Mouse (Mus musculus) hindbrain, embryonic 11.5 days (tissue): ENCODE data around the gene Clic6. TPM values are rescaled to one million over a fixed set of nuclear protein-coding genes. Genes with fewer than 3 reads are reported as not detected.

ENCODE experiments used
- ATAC-seq: fragments of 200-750 bp; cut with Nextera tagmentation; 2 replicates; pipeline ENCODE4 v1.8.0; 2017; ENCODE audit warnings: mild to moderate bottlenecking, moderate TSS enrichment, moderate library complexity; ENCODE audit not compliant: low FRiP score
- DNase-seq: peaks from one replicate; pipeline ENCODE4 v3.0.0-alpha.2; 2015; ENCODE audit warnings: low spot score
- H3K27ac ChIP-seq: fragments of 300-500 bp; sonication (generic); 2 replicates; pipeline ENCODE4 v1.5.1; 2014; ENCODE audit warnings: mild to moderate bottlenecking, low read depth, low read length
- H3K27me3 ChIP-seq: fragments of 300-500 bp; sonication (generic); 2 replicates; pipeline ENCODE4 v1.6.1; 2014; ENCODE audit warnings: mild to moderate bottlenecking, low read length, moderate library complexity, mixed read lengths; ENCODE audit not compliant: control insufficient read depth, insufficient read depth
- H3K36me3 ChIP-seq: fragments of 300-500 bp; sonication (generic); 2 replicates; pipeline ENCODE4 v1.6.1; 2014; ENCODE audit warnings: mild to moderate bottlenecking, low read length, moderate library complexity, mixed read lengths; ENCODE audit not compliant: control insufficient read depth, insufficient read depth
- H3K4me1 ChIP-seq: fragments of 300-500 bp; sonication (generic); replicated peaks from 2 replicates; pipeline ENCODE4 v1.6.1; 2014; ENCODE audit warnings: low read length, mixed read lengths; ENCODE audit not compliant: control insufficient read depth, insufficient read depth
- H3K4me2 ChIP-seq: fragments of 300-500 bp; sonication (generic); replicated peaks from 2 replicates; pipeline ENCODE4 v1.6.1; 2014; ENCODE audit warnings: mild to moderate bottlenecking, low read depth, low read length
- H3K4me3 ChIP-seq: fragments of 300-500 bp; sonication (generic); 2 replicates; pipeline ENCODE4 v1.5.1; 2014; ENCODE audit warnings: low read depth, low read length
- H3K9ac ChIP-seq: fragments of 300-500 bp; sonication (generic); 2 replicates; pipeline ENCODE4 v1.6.1; 2014; ENCODE audit warnings: low read depth, low read length
- H3K9me3 ChIP-seq: fragments of 300-500 bp; sonication (generic); 2 replicates; pipeline ENCODE4 v1.6.1; 2016; ENCODE audit warnings: low read length; ENCODE audit not compliant: control insufficient read depth
- WGBS: fragments of 180-500 bp; shearing (Covaris S2); extraction: QIAGEN DNeasy Blood & Tissue Kit; methylation state at CpG from one replicate; pipeline ENCODE4 v1.1.7; 2014; 5-methylcytosine and 5-hydroxymethylcytosine counted together
- polyA plus RNA-seq: library from polyadenylated mRNA; unstranded; fragments of >200 nt; fragmentation: Nextera tagmentation; extraction: Ambion mirVana; gene quantifications from 2 replicates; pipeline ENCODE4 v1.2.1, GENCODE M21; 2014

The Clic6 gene
- polyA plus RNA-seq, 1 experiment from 2014 or later = 3.4 TPM

DNA sequence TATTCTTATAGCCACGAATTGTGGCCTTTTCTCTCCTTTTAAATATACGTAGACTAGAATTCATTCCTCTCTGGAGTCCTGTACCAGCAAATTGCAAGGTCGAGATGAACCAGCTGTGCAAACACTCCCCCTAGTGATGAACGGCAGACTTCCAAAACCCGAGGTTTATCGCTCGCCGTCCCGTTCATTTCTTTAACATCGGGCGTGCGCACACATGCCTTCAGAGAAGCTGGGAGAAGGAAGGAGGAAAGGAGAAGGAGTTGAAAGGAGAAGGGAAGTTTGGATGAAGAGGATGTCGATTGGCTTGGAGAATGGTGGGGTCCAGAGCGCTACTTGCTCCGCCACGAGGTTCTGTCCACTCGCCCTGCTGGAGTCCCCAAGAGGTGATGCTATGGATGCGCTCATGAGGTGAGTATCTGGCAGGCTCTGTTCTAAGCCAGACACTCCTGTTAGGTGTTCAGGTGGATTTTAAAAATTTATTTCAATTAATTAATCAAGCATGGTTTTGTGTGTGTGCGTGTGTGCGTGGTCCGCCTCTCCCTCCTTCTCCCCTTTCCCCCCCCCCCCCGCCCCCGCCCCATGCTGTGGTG lies 6.9 kb upstream of the Clic6 start:
- Histone ChIP-seq H3K9ac (no peak overlapping the region), H3K27ac (no peak overlapping the region), H3K4me3 (peak overlapping the region; percentile 16; the same call in 1 of the 2 replicates), H3K4me1 (no peaks in the 10 kb centered on the region), H3K9me3 (no peaks in the 10 kb centered on the region), H3K27me3 (peaks cover 4% of the 10 kb centered on the region), H3K36me3 (no peaks in the 10 kb centered on the region), H3K4me2 (peak overlapping the region; percentile 44)
- ATAC-seq (no peak), DNase-seq (peak; percentile 78)
- 12% methylated on average over 21 of the region's 23 CpGs for WGBS

DNA sequence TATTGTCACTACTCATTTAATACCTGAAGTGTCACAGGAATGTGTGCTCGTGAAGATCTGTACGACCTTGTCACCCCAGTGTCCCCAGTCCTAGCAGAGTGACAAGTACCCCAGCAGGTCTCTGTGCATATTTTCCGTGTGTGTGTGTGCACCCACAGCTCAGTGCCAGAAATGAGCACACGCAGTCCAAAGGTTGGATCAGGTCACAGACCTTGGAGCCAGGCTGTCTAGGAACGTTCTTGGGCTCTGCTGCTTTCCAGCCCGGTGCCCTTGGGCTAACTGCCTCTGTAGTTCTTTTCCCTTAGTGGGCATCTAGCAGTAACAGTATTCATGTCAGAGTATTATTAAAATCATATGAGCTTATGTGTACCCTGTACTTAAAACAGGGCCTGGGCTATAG lies 1.6 kb downstream of the Clic6 start:
- Histone ChIP-seq H3K36me3 (no peaks in the 10 kb centered on the region), H3K4me2 (no peak overlapping the region), H3K9me3 (no peaks in the 10 kb centered on the region), H3K27me3 (no peaks in the 10 kb centered on the region), H3K4me3 (no peak overlapping the region), H3K27ac (no peak overlapping the region), H3K4me1 (no peaks in the 10 kb centered on the region), H3K9ac (no peak overlapping the region)
- ATAC-seq (no peak), DNase-seq (no peak)
- 90% methylated on average over 6 of the region's 6 CpGs for WGBS

DNA sequence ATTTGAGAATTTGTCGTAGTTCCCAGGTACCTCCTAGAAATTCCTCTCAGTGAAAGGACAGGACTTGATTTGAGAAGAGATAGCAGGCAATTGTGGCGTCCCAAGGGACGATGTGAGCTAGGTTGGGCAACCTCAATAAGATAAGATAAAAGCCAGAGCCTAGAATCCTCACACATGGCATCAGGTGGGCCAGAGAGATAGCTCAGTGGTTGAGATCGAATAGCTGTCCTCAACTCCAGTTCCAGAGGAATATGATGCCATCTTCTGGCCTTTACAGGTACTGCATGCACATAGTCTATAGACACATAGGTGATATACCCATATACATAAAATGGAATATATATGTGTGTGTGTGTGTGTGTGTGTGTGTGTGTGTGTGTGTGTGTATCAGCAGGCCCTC lies 2.0 kb downstream of the Clic6 start:
- no peak overlapping the region for H3K27ac ChIP-seq
- no peak overlapping the region for H3K9ac ChIP-seq
- ATAC-seq = no peak
- peak; percentile 51 for DNase-seq
- H3K9me3 ChIP-seq = no peaks in the 10 kb centered on the region
- WGBS = 59% methylated on average over 4 of the region's 4 CpGs
- no peak overlapping the region for H3K4me2 ChIP-seq
- no peak overlapping the region for H3K4me3 ChIP-seq
- no peaks in the 10 kb centered on the region for H3K27me3 ChIP-seq
- H3K36me3 ChIP-seq = no peaks in the 10 kb centered on the region
- no peaks in the 10 kb centered on the region for H3K4me1 ChIP-seq

DNA sequence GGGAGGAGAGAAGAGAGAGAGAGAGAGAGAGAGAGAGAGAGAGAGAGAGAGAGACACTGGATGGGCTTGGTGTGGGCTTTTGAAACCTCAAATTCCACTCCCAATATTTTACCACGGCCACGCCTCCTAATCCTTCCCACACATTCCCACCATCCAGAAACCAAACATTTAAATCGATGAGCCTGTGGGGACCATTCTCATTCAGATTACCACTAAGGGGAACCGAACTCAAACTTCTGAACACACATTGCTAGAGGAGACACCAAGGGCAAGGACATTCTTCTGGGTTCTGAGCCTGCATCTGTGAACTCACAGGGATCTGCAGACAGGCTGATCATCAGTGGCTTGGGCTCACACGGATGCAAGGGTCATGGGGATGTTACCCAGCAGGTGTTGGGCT lies 2.9 kb downstream of the Clic6 start:
- Histone ChIP-seq H3K4me3 (no peak overlapping the region), H3K4me1 (no peaks in the 10 kb centered on the region), H3K9ac (no peak overlapping the region), H3K9me3 (no peaks in the 10 kb centered on the region), H3K27me3 (no peaks in the 10 kb centered on the region), H3K4me2 (no peak overlapping the region), H3K27ac (no peak overlapping the region), H3K36me3 (no peaks in the 10 kb centered on the region)
- WGBS = 88% methylated on average over 5 of the region's 5 CpGs
- no peak for DNase-seq
- no peak for ATAC-seq

DNA sequence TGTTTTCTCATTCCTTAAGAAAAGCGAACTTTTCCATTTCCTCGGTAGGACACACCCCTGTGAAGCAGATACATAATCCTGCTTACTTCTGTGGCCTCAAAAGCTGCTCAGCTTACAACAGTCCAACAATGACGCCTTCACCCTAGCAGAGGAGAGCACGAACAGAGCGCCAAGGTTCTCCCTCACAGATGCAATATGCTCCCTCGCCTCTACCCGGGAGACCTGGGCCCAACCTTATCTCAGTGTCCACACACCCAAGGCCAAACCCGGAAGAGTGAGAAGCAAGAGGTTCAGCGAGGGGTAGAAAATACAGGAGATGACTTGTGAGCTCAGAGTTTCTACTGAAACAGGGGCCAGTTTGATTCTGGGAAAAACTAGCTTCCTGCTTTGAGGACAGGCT lies 3.8 kb downstream of the Clic6 start:
- no peaks in the 10 kb centered on the region for H3K9me3 ChIP-seq
- WGBS = 78% methylated on average over 9 of the region's 9 CpGs
- H3K27ac ChIP-seq = no peak overlapping the region
- H3K27me3 ChIP-seq = no peaks in the 10 kb centered on the region
- no peak overlapping the region for H3K4me3 ChIP-seq
- no peaks in the 10 kb centered on the region for H3K36me3 ChIP-seq
- ATAC-seq = no peak
- DNase-seq = no peak
- H3K4me1 ChIP-seq = no peaks in the 10 kb centered on the region
- H3K4me2 ChIP-seq = no peak overlapping the region
- no peak overlapping the region for H3K9ac ChIP-seq

DNA sequence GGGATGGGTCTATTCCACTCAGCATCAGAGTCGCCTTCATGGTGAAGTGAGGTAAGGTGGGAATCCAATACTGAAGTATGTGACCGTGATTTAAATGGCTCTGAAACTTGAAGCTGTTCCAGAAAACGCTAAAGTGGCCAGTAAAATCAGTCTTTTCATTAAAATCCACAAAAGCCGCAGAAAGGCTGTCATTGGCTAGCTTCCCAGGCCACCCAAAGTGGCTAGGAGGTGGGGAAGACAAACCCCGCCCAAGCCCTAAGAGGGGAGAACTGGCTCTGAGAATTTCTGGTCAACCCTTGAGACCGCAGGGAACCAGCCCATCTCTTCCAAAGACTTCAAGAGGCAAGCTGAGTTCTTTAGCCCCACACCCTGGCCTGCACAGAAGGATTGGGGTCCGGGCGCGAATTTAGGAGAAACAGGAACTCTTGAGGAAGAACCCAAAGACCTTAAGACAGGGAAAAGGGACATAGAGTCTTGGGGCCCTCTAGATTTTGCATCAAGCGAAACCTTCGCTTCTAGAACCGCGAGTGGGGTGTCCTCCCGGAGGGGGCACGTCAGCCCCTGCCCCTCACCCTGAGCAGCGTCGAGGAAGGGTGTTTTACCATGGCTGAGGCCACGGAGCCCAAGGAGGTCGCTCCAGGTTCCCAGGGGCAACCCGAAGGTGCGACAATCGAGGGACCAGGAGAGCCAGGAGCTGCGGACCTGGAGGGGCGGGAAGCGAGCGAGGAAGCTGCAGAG lies 12.5 kb downstream of the Clic6 start:
- Histone ChIP-seq H3K27me3 (peaks cover 32% of the 10 kb centered on the region), H3K4me3 (peak overlapping the region; percentile 51), H3K4me1 (0 out of 2 replicates have a peak, but pooled peaks cover 3% of the 10 kb centered on the region), H3K9ac (peak overlapping the region; percentile 50; the same call in 1 of the 2 replicates), H3K36me3 (no peaks in the 10 kb centered on the region), H3K27ac (no peak overlapping the region), H3K9me3 (no peaks in the 10 kb centered on the region), H3K4me2 (peak overlapping the region; percentile 91)
- 11% methylated on average over 26 of the region's 26 CpGs for WGBS
- 0 out of 2 replicates have a peak, but pooled peaks have one; percentile 4 for ATAC-seq
- peak; percentile 36 for DNase-seq

DNA sequence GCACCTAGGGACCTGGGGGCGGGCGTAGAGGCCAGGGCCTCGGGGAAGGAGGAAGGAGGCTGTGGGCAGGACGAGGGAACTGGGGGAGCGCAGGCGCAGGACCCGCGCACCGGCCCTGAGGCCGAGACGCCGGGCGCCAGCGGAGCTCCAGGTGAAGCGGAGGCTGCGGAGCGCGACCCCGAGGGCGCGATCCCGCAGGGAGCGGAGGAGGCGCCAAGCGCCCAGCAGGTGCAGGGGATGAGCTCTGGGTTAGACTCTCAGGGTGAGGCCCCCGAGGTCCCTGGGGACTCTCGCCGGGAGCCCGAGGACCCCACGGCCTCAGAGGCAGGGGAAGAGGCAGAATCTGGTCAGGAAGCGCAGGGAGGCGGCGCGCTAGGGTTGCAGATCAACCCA lies 13.0 kb downstream of the Clic6 start:
- Histone ChIP-seq H3K27ac (no peak overlapping the region), H3K36me3 (no peaks in the 10 kb centered on the region), H3K9ac (peak overlapping the region; percentile 50), H3K4me3 (peak overlapping the region; percentile 51), H3K9me3 (no peaks in the 10 kb centered on the region), H3K4me2 (peak overlapping the region; percentile 91), H3K27me3 (peaks cover 32% of the 10 kb centered on the region), H3K4me1 (0 out of 2 replicates have a peak, but pooled peaks cover 3% of the 10 kb centered on the region)
- ATAC-seq (peak; percentile 33; the same call in 1 of the 2 replicates), DNase-seq (peak; percentile 59)
- under 1% methylated on average over 30 of the region's 34 CpGs for WGBS

DNA sequence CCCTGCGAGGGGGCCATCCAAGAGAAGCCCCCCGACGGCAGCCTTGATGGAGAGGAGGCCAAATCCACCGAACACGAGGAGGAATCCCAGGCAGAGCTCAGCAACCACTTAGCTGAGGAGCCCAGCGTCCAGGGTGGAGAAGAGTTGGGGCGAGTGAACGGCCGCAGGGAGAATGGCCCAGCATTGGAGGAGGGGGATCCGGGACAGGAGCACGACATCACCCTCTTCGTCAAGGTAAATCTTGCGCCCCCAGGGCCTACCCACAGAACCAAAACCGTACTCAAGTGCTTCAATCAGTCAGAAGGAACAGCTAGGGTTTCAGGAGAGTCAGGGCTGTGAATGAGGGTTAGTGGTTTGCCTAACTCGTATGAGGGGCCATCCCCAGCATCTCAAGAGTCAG lies 13.8 kb downstream of the Clic6 start:
- Histone ChIP-seq H3K27ac (no peak overlapping the region), H3K4me1 (0 out of 2 replicates have a peak, but pooled peaks cover 3% of the 10 kb centered on the region), H3K27me3 (peaks cover 32% of the 10 kb centered on the region), H3K4me2 (peak overlapping the region; percentile 91), H3K4me3 (peak overlapping the region; percentile 51), H3K36me3 (no peaks in the 10 kb centered on the region), H3K9ac (no peak overlapping the region; the same call in 1 of the 2 replicates), H3K9me3 (no peaks in the 10 kb centered on the region)
- no peak for DNase-seq
- WGBS = 23% methylated on average over 15 of the region's 15 CpGs
- no peak for ATAC-seq

DNA sequence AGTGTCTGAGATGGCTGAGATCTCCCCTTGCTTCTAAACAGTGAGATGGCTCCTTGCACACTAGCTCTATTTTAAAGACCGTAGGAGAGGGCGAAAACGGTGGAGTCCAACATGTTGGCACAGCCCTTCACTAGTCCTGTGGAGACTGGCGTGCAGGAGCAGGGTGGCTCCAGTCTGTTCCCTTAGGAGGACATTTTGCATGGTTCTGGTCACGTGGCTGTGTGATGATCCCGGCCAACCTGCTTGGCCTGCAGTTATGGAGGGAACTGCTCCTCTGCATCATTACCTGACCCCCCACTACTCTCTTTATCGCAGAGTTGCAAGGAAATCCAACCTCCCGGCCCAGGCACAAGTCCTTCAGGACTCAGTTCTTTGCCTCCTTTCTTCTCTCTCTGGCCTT lies 15.0 kb downstream of the Clic6 start:
- H3K27me3 ChIP-seq = peaks cover 32% of the 10 kb centered on the region
- 89% methylated on average over 8 of the region's 8 CpGs for WGBS
- ATAC-seq = no peak

More for the DNA sequence above, 15.0 kb downstream of the Clic6 start:
- Histone ChIP-seq H3K27ac (no peak overlapping the region), H3K9ac (no peak overlapping the region), H3K9me3 (no peaks in the 10 kb centered on the region), H3K4me2 (no peak overlapping the region), H3K36me3 (no peaks in the 10 kb centered on the region), H3K4me3 (no peak overlapping the region), H3K4me1 (0 out of 2 replicates have a peak, but pooled peaks cover 3% of the 10 kb centered on the region)
- DNase-seq = no peak
